Mouse (Mus musculus) lung, embryonic 16.5 days (tissue): Measurements from ENCODE around the gene Exosc7. TPM values are rescaled to one million over a fixed set of nuclear protein-coding genes. Genes with fewer than 3 reads are reported as not detected.

Experiments
- ATAC-seq: fragments of 200-750 bp; cut with Nextera tagmentation; 2 replicates; pipeline ENCODE4 v1.8.0; 2017; ENCODE audit warnings: low read depth, mild to moderate bottlenecking, moderate library complexity
- H3K27ac ChIP-seq: fragments of 300-500 bp; sonication (generic); 2 replicates; pipeline ENCODE4 v1.5.1; 2014; ENCODE audit warnings: mild to moderate bottlenecking, control low read depth, low read length
- H3K27me3 ChIP-seq: fragments of 300-500 bp; sonication (generic); 2 replicates; pipeline ENCODE4 v1.6.1; 2014; ENCODE audit warnings: low read depth, low read length, mixed read lengths; ENCODE audit not compliant: control insufficient read depth, insufficient read depth
- H3K36me3 ChIP-seq: fragments of 300-500 bp; sonication (generic); 2 replicates; pipeline ENCODE4 v1.6.1; 2014; ENCODE audit warnings: low read length; ENCODE audit not compliant: control insufficient read depth, insufficient read depth
- H3K4me1 ChIP-seq: fragments of 300-500 bp; sonication (generic); replicated peaks from 2 replicates; pipeline ENCODE4 v1.6.1; 2014; ENCODE audit warnings: low read length, mixed read lengths; ENCODE audit not compliant: control insufficient read depth, insufficient read depth
- H3K4me2 ChIP-seq: fragments of 300-500 bp; sonication (generic); 2 replicates; pipeline ENCODE4 v1.6.1; 2014; ENCODE audit warnings: low read depth, low read length, control low read depth
- H3K4me3 ChIP-seq: fragments of 300-500 bp; sonication (generic); 2 replicates; pipeline ENCODE4 v1.5.1; 2014; ENCODE audit warnings: mild to moderate bottlenecking, low read length, control low read depth
- H3K9ac ChIP-seq: fragments of 300-500 bp; sonication (generic); 2 replicates; pipeline ENCODE4 v1.6.1; 2014; ENCODE audit warnings: low read length, control low read depth
- H3K9me3 ChIP-seq: fragments of 300-500 bp; sonication (generic); 2 replicates; pipeline ENCODE4 v1.6.1; 2016; ENCODE audit warnings: low read length; ENCODE audit not compliant: control insufficient read depth
- WGBS: fragments of 180-500 bp; shearing (Covaris S2); extraction: QIAGEN DNeasy Blood & Tissue Kit; methylation state at CpG from one replicate; pipeline ENCODE4 v1.1.7; 2014; 5-methylcytosine and 5-hydroxymethylcytosine counted together
- polyA plus RNA-seq: library from polyadenylated mRNA; unstranded; fragments of >200 nt; fragmentation: Nextera tagmentation; extraction: Ambion mirVana; gene quantifications from 2 replicates; pipeline ENCODE4 v1.2.1, GENCODE M21; 2015

The Exosc7 gene
- polyA plus RNA-seq, 1 experiment from 2014 or later: 123 TPM

- Histone ChIP-seq H3K36me3 (peaks cover 35% of the 10 kb centered on the region), H3K27me3 (no peaks in the 10 kb centered on the region), H3K9ac (no peak overlapping the region), H3K4me1 (no peaks in the 10 kb centered on the region), H3K9me3 (no peaks in the 10 kb centered on the region), H3K4me3 (no peak overlapping the region), H3K4me2 (no peak overlapping the region), H3K27ac (no peak overlapping the region)
- 95% methylated on average over 6 of the region's 6 CpGs for WGBS
- no peak for ATAC-seq
Observed at GRCm38 (mm10) chr9:123127663-123128062, 14.6 kb downstream of the Exosc7 start.

GRCm38 (mm10) chr9:123132994-123133393, 20.0 kb downstream of the Exosc7 start:
- 86% methylated on average over 3 of the region's 3 CpGs for WGBS
- H3K4me3 ChIP-seq: no peak overlapping the region
- ATAC-seq: no peak
- no peak overlapping the region for H3K9ac ChIP-seq
- H3K4me2 ChIP-seq: no peak overlapping the region
- H3K27me3 ChIP-seq: no peaks in the 10 kb centered on the region
- no peaks in the 10 kb centered on the region for H3K4me1 ChIP-seq
- H3K27ac ChIP-seq: no peak overlapping the region
- H3K9me3 ChIP-seq: no peaks in the 10 kb centered on the region
- H3K36me3 ChIP-seq: peaks cover 64% of the 10 kb centered on the region

GRCm38 (mm10) chr9:123136953-123137682, 24.1 kb downstream of the Exosc7 start:
- Histone ChIP-seq H3K9ac (no peak overlapping the region), H3K4me2 (no peak overlapping the region), H3K9me3 (no peaks in the 10 kb centered on the region), H3K4me3 (no peak overlapping the region), H3K27me3 (no peaks in the 10 kb centered on the region), H3K4me1 (peaks cover 19% of the 10 kb centered on the region), H3K36me3 (peaks cover 46% of the 10 kb centered on the region), H3K27ac (no peak overlapping the region)
- no peak for ATAC-seq
- WGBS: 76% methylated on average over 7 of the region's 7 CpGs

GRCm38 (mm10) chr9:123138891-123139474, 26.0 kb downstream of the Exosc7 start:
- H3K9me3 ChIP-seq: peaks cover under 1% of the 10 kb centered on the region
- no peak overlapping the region for H3K4me2 ChIP-seq
- no peaks in the 10 kb centered on the region for H3K27me3 ChIP-seq
- no peak overlapping the region for H3K4me3 ChIP-seq
- peaks cover 19% of the 10 kb centered on the region for H3K4me1 ChIP-seq
- 36% methylated on average over 5 of the region's 5 CpGs for WGBS
- no peak overlapping the region for H3K9ac ChIP-seq
- peak; percentile 96 for ATAC-seq
- H3K36me3 ChIP-seq: peaks cover 38% of the 10 kb centered on the region
- peak overlapping the region; percentile 82 for H3K27ac ChIP-seq

GRCm38 (mm10) chr9:123139887-123140614, 27.0 kb downstream of the Exosc7 start:
- peaks cover 5% of the 10 kb centered on the region for H3K9me3 ChIP-seq
- H3K36me3 ChIP-seq: peaks cover 33% of the 10 kb centered on the region
- H3K4me1 ChIP-seq: peaks cover 19% of the 10 kb centered on the region
- no peak overlapping the region for H3K4me3 ChIP-seq
- H3K27ac ChIP-seq: peak overlapping the region; percentile 82
- H3K9ac ChIP-seq: no peak overlapping the region
- 69% methylated on average over 4 of the region's 4 CpGs for WGBS
- ATAC-seq: no peak
- no peak overlapping the region for H3K4me2 ChIP-seq
- H3K27me3 ChIP-seq: no peaks in the 10 kb centered on the region

- Histone ChIP-seq H3K9ac (no peak overlapping the region), H3K4me1 (peaks cover 22% of the 10 kb centered on the region), H3K4me3 (no peak overlapping the region), H3K27ac (peak overlapping the region; percentile 73), H3K4me2 (no peak overlapping the region), H3K9me3 (peaks cover 9% of the 10 kb centered on the region), H3K36me3 (peaks cover 4% of the 10 kb centered on the region; the same call in 1 of the 2 replicates), H3K27me3 (no peaks in the 10 kb centered on the region)
- ATAC-seq: peak; percentile 74
- 44% methylated on average over 5 of the region's 5 CpGs for WGBS
Observed at GRCm38 (mm10) chr9:123148430-123148829, 35.4 kb downstream of the Exosc7 start.

GRCm38 (mm10) chr9:123150241-123151020, 37.4 kb downstream of the Exosc7 start, which contains the start of gene Clec3b:
Gene Clec3b (plus strand): TSS chr9:123150946.
- H3K36me3 ChIP-seq: no peaks in the 10 kb centered on the region
- no peaks in the 10 kb centered on the region; the same call in 1 of the 2 replicates for H3K9me3 ChIP-seq
- peak; percentile 72 for ATAC-seq
- peak within 1 kb of the TSS; percentile 75 for H3K27ac ChIP-seq
- H3K4me2 ChIP-seq: peak within 1 kb of the TSS; percentile 18; the same call in 1 of the 2 replicates
- no peak within 1 kb of the TSS for H3K4me3 ChIP-seq
- WGBS: 65% methylated on average over 5 of the region's 5 CpGs
- no peaks in the 10 kb centered on the region for H3K27me3 ChIP-seq
- H3K9ac ChIP-seq: no peak within 1 kb of the TSS
- peaks cover 22% of the 10 kb centered on the region for H3K4me1 ChIP-seq

GRCm38 (mm10) chr9:123151561-123151960, 38.5 kb downstream of the Exosc7 start:
- H3K4me3 ChIP-seq: no peak overlapping the region
- no peak overlapping the region for H3K4me2 ChIP-seq
- WGBS: 19% methylated on average over 1 of the region's 1 CpGs
- H3K27ac ChIP-seq: no peak overlapping the region; the same call in 1 of the 2 replicates
- no peaks in the 10 kb centered on the region for H3K27me3 ChIP-seq
- no peak for ATAC-seq
- H3K9me3 ChIP-seq: no peaks in the 10 kb centered on the region
- no peak overlapping the region for H3K9ac ChIP-seq
- H3K4me1 ChIP-seq: peaks cover 22% of the 10 kb centered on the region
- H3K36me3 ChIP-seq: no peaks in the 10 kb centered on the region
